Mouse (Mus musculus) kidney, embryonic 14.5 days (tissue): Measurements from ENCODE around the gene Dmbx1. TPM values are rescaled to one million over a fixed set of nuclear protein-coding genes. Genes with fewer than 3 reads are reported as not detected.

ENCODE experiments used
- ATAC-seq: fragments of 200-750 bp; cut with Nextera tagmentation; 2 replicates; pipeline ENCODE4 v1.8.0; 2017; ENCODE audit warnings: moderate number of reproducible peaks, mild to moderate bottlenecking, moderate TSS enrichment, moderate library complexity; ENCODE audit not compliant: low FRiP score, low TSS enrichment
- H3K27ac ChIP-seq: fragments of 300-500 bp; sonication (generic); 2 replicates; pipeline ENCODE4 v1.5.1; 2014; ENCODE audit warnings: low read depth, mild to moderate bottlenecking, low read length, moderate library complexity, mixed read lengths
- H3K27me3 ChIP-seq: fragments of 300-500 bp; sonication (generic); 2 replicates; pipeline ENCODE4 v1.6.1; 2014; ENCODE audit warnings: mild to moderate bottlenecking, low read length; ENCODE audit not compliant: control insufficient read depth, insufficient read depth
- H3K36me3 ChIP-seq: fragments of 300-500 bp; sonication (generic); 2 replicates; pipeline ENCODE4 v1.6.1; 2014; ENCODE audit warnings: low read length, mixed read lengths; ENCODE audit not compliant: control insufficient read depth, insufficient read depth
- H3K4me1 ChIP-seq: fragments of 300-500 bp; sonication (generic); 2 replicates; pipeline ENCODE4 v1.6.1; 2014; ENCODE audit warnings: low read length, mixed read lengths; ENCODE audit not compliant: control insufficient read depth, insufficient read depth
- H3K4me2 ChIP-seq: fragments of 300-500 bp; sonication (generic); replicated peaks from 2 replicates; pipeline ENCODE4 v1.6.1; 2014; ENCODE audit warnings: low read depth, mild to moderate bottlenecking, low read length
- H3K4me3 ChIP-seq: fragments of 300-500 bp; sonication (generic); 2 replicates; pipeline ENCODE4 v1.5.1; 2014; ENCODE audit warnings: mild to moderate bottlenecking, low read length
- H3K9ac ChIP-seq: fragments of 300-500 bp; sonication (generic); 2 replicates; pipeline ENCODE4 v1.6.1; 2014; ENCODE audit warnings: low read depth, mild to moderate bottlenecking, low read length, moderate library complexity
- H3K9me3 ChIP-seq: fragments of 300-500 bp; sonication (generic); 2 replicates; pipeline ENCODE4 v1.6.1; 2016; ENCODE audit warnings: low read length; ENCODE audit not compliant: control insufficient read depth
- WGBS: fragments of 180-500 bp; shearing (Covaris S2); extraction: QIAGEN DNeasy Blood & Tissue Kit; methylation state at CpG from one replicate; pipeline ENCODE4 v1.1.7; 2014; 5-methylcytosine and 5-hydroxymethylcytosine counted together
- polyA plus RNA-seq: library from polyadenylated mRNA; unstranded; fragments of >200 nt; fragmentation: Nextera tagmentation; extraction: Ambion mirVana; gene quantifications from 2 replicates; pipeline ENCODE4 v1.2.1, GENCODE M21; 2014

The Dmbx1 gene
- polyA plus RNA-seq, 1 experiment from 2014 or later: not detected

DNA sequence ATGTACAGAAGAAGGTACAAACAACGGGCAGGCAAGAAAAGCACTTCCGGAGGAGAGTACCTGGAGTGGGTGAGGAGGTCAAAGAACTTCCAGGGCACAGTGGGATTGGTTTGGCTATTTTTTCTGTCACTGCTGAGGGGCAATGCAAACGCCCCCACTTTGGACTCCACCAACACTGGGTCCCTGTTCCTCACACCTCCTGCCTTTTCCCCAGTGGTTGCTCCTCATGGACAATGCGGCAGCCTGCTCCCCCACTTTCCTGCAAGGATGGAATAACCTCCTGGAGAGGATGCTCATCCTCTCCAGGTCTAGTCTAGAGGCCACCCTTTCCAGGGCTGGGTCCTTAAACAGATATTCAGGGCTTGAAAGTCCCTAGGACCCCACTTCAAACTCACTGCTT lies 39.2 kb upstream of the Dmbx1 start:
- no peak for ATAC-seq
- Histone ChIP-seq H3K27me3 (peaks cover 81% of the 10 kb centered on the region), H3K27ac (no peak overlapping the region), H3K9me3 (no peaks in the 10 kb centered on the region), H3K4me3 (no peak overlapping the region), H3K9ac (no peak overlapping the region), H3K36me3 (no peaks in the 10 kb centered on the region), H3K4me1 (peaks cover 7% of the 10 kb centered on the region; the same call in 1 of the 2 replicates), H3K4me2 (no peak overlapping the region)
- 4% methylated on average over 4 of the region's 4 CpGs for WGBS

DNA sequence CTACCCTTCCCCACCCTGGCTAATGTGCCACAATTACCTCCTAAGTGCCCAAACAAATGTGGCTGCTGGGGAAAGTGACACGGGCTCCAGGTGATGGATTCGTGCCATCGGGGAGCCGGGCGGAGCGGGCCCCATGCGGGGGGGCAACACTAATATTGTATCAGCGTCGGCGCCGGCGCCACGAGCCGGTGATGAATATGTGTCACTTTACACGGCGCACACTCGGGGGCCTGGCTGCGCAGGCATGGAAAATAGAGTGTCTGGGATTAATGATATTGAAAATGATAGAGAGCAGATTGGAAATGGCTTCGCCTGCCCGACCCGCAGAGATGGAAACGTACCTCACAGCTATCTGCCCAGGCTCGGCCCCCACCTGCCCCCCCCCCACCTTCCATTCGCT lies 32.8 kb upstream of the Dmbx1 start:
- H3K4me1 ChIP-seq: no peaks in the 10 kb centered on the region
- no peak overlapping the region for H3K27ac ChIP-seq
- ATAC-seq: no peak
- WGBS: 51% methylated on average over 24 of the region's 24 CpGs
- no peak overlapping the region for H3K4me2 ChIP-seq
- H3K27me3 ChIP-seq: peaks cover 84% of the 10 kb centered on the region
- no peaks in the 10 kb centered on the region for H3K36me3 ChIP-seq
- H3K9ac ChIP-seq: no peak overlapping the region
- H3K9me3 ChIP-seq: no peaks in the 10 kb centered on the region
- H3K4me3 ChIP-seq: no peak overlapping the region

DNA sequence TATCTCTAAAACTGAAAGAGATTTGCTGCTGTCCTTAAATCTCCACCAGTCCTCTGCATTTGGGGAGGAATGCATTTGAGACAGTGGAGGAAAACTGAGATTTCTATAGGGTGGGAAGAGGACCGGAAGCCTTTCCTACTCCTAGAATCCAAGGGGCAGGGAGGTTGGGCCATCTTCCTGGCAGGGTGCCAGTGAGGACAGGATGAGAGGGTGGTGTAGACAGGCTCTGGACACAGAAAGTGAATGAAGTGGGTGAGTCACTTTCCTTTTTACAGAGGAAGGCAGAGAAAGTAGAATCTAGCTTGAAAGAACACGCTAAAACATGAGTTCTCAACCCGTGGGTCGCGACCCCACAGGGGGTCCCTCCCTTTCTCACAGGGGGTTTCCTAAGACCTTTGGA lies 24.7 kb upstream of the Dmbx1 start:
- ATAC-seq: no peak
- Histone ChIP-seq H3K4me1 (peaks cover 4% of the 10 kb centered on the region; the same call in 1 of the 2 replicates), H3K9me3 (no peaks in the 10 kb centered on the region; the same call in 1 of the 2 replicates), H3K9ac (no peak overlapping the region), H3K4me2 (no peak overlapping the region), H3K27me3 (peaks cover 90% of the 10 kb centered on the region), H3K27ac (no peak overlapping the region), H3K36me3 (no peaks in the 10 kb centered on the region), H3K4me3 (no peak overlapping the region)
- 17% methylated on average over 5 of the region's 5 CpGs for WGBS

DNA sequence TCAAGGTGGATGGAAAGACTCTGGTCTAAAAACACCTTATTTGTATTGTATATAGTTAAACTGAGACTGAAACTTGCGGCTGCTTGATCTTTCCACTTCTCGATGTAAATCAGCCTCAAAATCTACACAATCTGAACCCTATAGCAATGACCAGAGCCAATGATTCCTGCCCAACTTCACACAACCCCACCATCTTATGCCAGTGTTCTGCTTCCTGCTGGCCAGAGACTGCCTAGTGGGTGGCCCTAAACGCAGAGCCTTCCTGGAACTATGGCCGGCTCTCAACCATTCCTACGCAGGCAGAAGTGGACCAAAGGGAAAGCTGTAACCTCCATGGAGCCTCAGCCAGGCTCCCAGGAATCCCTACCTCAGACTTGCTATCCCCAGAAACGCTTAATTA lies 24.0 kb upstream of the Dmbx1 start:
- Histone ChIP-seq H3K4me3 (no peak overlapping the region), H3K27ac (no peak overlapping the region), H3K9ac (no peak overlapping the region), H3K9me3 (no peaks in the 10 kb centered on the region; the same call in 1 of the 2 replicates), H3K4me1 (peaks cover 4% of the 10 kb centered on the region; the same call in 1 of the 2 replicates), H3K4me2 (0 out of 2 replicates have a peak overlapping the region, but pooled peaks have one; percentile 92), H3K27me3 (peaks cover 88% of the 10 kb centered on the region), H3K36me3 (no peaks in the 10 kb centered on the region)
- no peak for ATAC-seq
- WGBS: 13% methylated on average over 6 of the region's 6 CpGs

DNA sequence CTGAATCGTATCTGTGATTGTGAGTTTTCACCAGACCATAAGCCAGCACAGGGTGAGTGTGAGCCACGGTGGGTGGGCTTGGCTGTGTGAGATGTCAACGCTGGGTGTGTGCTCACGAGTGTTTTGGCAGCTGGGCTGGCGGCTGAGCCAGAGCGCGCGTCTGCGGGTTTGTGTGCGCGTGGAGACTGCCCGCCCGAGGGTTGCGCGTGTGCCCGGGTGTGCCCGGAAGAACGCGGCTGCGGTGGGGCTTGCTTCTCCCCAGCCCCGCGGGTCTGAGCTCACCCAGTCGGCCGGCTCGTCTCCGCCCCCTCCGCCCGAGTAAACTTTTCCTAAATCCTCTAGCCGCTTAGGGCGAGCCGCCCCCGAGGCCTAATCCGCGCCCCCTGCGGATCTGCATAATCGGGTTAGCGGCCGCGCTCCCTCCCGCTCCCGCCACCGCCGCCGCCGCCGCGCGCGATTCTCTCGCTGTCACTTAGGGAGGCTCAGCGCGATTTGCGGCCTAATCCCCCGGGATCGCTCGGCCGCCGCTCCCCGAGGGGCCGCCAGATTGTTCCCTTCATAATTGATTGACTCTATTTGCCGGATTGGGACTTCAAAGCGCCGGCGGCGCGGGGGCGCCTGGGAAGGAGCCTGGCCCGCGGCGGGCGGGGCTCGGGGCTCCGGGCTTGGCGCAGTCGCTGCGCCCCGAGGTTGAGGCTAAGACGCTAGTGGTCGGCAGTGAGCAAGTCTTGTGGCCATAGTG lies 23.1 kb upstream of the Dmbx1 start:
- Histone ChIP-seq H3K27ac (no peak overlapping the region), H3K4me1 (peaks cover 4% of the 10 kb centered on the region; the same call in 1 of the 2 replicates), H3K27me3 (peaks cover 87% of the 10 kb centered on the region), H3K36me3 (no peaks in the 10 kb centered on the region), H3K4me3 (peak overlapping the region; percentile 60), H3K9ac (peak overlapping the region; percentile 64), H3K4me2 (peak overlapping the region; percentile 92), H3K9me3 (no peaks in the 10 kb centered on the region; the same call in 1 of the 2 replicates)
- ATAC-seq: peak; percentile 75
- WGBS: under 1% methylated on average over 78 of the region's 79 CpGs

DNA sequence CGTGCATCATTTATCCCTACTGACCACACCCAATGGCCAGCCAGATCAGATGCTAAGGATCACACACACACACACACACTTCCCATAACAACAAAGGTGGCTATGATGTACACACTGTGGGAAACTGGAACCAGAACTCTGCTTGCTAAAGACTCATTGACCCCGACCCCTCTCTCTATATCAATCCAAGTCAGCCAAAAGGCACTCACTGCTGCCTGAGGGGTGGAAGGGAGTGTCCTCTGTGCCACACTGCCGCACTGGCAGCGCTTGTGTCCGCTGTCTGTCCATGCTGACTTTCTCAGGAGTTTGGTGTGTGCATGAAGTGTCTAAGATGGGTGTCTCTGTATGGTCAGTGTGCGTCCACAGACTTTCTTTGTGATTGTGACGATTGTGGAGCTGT lies 22.3 kb upstream of the Dmbx1 start:
- H3K4me2 ChIP-seq: no peak overlapping the region
- H3K36me3 ChIP-seq: no peaks in the 10 kb centered on the region

DNA sequence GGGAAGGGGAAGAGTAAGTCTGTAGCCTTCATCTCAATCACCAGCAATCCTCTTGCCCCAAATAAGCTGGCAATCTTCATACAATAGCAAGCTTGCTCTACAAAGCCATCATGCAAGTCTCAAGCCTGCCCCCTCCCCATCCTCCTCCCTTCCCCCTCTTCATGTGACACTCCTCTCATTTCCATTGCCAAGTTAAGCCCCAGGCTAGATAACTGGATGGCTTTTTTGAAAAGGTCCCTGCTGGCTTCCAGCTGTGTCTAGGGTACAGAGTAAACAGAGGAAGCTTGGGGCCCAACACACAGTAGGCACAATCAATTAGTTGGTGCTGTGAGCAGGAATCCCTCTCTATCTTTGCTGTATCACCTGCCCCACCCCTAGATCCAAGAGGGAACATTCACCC lies 19.8 kb upstream of the Dmbx1 start:
- Histone ChIP-seq H3K27ac (no peak overlapping the region), H3K36me3 (no peaks in the 10 kb centered on the region), H3K4me1 (peaks cover 7% of the 10 kb centered on the region; the same call in 1 of the 2 replicates), H3K4me2 (no peak overlapping the region), H3K27me3 (peaks cover 91% of the 10 kb centered on the region), H3K9ac (no peak overlapping the region), H3K4me3 (no peak overlapping the region), H3K9me3 (no peaks in the 10 kb centered on the region; the same call in 1 of the 2 replicates)
- no peak for ATAC-seq

More for the DNA sequence above, 22.3 kb upstream of the Dmbx1 start:
- H3K27ac ChIP-seq: no peak overlapping the region
- no peak overlapping the region for H3K9ac ChIP-seq
- H3K4me1 ChIP-seq: peaks cover 4% of the 10 kb centered on the region; the same call in 1 of the 2 replicates
- peaks cover 87% of the 10 kb centered on the region for H3K27me3 ChIP-seq
- no peaks in the 10 kb centered on the region; the same call in 1 of the 2 replicates for H3K9me3 ChIP-seq
- 6% methylated on average over 7 of the region's 7 CpGs for WGBS
- no peak overlapping the region for H3K4me3 ChIP-seq
- ATAC-seq: no peak

DNA sequence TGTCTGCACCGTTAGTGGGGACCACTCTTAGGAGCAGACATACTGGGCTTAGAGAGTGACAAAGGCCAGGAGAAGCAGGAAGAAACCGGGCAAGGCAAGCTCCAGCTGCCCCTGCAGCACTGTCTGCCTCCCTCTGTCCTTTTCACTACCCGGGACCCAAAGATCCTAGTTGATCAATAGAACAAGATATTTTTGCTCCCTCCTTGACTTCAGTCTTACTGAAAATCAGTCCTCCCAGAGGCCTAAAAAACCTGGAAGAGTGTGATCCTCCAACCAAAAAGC lies 15.7 kb upstream of the Dmbx1 start:
- Histone ChIP-seq H3K4me3 (no peak overlapping the region), H3K9ac (no peak overlapping the region), H3K36me3 (no peaks in the 10 kb centered on the region), H3K4me1 (0 out of 2 replicates have a peak, but pooled peaks cover 3% of the 10 kb centered on the region), H3K4me2 (no peak overlapping the region), H3K9me3 (no peaks in the 10 kb centered on the region), H3K27ac (no peak overlapping the region), H3K27me3 (peaks cover 91% of the 10 kb centered on the region)
- 8% methylated on average over 3 of the region's 3 CpGs for WGBS
- ATAC-seq: no peak

DNA sequence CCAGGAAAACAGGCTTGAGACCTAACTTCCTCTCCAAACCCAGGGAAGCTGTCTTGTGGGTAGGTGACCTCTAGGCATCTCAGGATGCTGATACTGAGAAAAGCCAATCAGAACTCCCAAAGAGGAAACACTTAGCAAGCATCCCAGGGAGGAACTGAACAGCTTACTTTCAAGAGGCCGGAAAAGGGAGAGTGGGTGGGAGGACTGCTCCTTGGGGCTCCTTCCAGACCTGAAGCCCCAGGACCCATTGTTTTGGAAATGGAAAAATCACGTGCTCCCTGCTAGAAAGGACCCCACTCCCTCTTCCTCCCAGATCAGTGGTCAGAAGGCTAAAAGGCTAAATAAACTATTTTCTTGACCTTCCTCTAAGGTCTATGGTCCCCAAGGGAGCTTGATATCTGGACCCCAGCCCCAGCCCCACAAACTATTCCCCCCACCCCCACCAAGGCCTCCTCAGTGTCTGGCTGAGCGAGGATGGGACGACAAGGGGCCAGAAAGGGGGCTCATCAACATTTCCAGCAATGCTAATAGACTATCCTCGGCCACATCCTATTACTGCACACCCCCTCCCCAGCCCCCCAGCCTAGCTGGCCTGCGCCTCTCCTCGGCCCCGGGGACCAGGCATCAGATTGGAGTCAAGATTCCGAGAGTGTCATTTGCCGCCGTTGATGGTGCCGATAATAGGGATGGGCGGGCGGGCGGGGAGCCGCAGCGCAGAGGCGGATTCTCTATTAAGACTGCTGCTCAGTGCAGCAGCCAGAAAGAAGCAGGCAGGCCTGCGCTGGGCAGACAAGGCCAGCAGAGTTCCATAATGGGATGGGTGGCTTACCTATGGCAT lies 15.1 kb upstream of the Dmbx1 start:
- Histone ChIP-seq H3K9ac (no peak overlapping the region), H3K4me3 (no peak overlapping the region), H3K36me3 (no peaks in the 10 kb centered on the region), H3K9me3 (no peaks in the 10 kb centered on the region), H3K4me1 (0 out of 2 replicates have a peak, but pooled peaks cover 3% of the 10 kb centered on the region), H3K4me2 (no peak overlapping the region), H3K27me3 (peaks cover 91% of the 10 kb centered on the region), H3K27ac (no peak overlapping the region)
- under 1% methylated on average over 19 of the region's 19 CpGs for WGBS
- no peak for ATAC-seq
